Mouse (Mus musculus): ENCODE measurements around the gene Zbtb7a. TPM values are rescaled to one million over a fixed set of nuclear protein-coding genes. Genes with fewer than 3 reads are reported as not detected.

Zbtb7a gene
- polyA plus RNA-seq, 1 experiment from 2014 or later: 13.5 TPM

DNA sequence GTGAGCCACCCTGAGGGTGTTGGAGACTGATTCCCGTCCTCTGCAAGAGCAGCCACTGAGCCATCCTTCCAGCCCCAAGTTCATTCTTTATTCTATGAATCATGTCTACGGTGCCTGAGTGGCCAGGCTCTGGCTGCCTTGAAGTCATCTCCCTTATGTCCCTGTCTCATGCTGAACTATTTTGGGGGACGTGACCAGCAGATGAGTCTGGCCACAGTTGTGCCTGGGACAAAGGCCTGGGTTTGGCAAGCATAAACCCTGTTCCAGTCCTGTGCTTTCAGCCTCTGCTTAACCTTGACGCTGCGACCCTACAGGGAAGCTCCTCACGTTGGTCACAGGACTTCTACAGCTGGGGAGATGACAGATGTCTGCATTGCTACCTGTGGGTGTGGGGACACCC, 62.3 kb downstream of the Zbtb7a start:
- H3K9ac ChIP-seq: no peak overlapping the region

DNA sequence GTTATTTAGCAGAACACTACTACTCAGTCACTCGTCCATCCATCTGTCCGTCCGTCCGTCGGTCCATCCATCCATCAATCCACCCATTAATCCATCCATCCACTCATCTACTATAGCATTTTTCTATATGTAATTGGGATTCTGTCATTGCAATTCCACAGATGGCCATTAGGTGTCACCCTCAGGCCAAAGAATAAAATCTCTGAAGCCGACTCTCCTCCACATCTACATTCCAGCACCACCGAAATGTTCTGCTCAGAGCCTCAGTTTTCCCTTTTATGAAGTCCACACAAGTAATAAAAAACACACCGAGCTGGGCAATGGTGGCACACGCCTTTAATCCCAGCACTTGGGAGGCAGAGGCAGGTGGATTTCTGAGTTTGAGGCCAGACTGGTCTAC, 63.2 kb downstream of the Zbtb7a start:
- Histone ChIP-seq H3K27ac (no peak overlapping the region), H3K9me3 (no peaks in the 10 kb centered on the region), H3K9ac (no peak overlapping the region), H3K4me2 (no peak overlapping the region), H3K27me3 (peaks cover 60% of the 10 kb centered on the region), H3K4me1 (peaks cover 12% of the 10 kb centered on the region), H3K36me3 (replicated peaks) (no peaks in the 10 kb centered on the region), H3K4me3 (replicated peaks) (no peak overlapping the region)
- WGBS: 4% methylated on average over 9 of the region's 9 CpGs
- ATAC-seq (ENCODE audit: low FRiP score): no peak

More for the DNA sequence above, 62.3 kb downstream of the Zbtb7a start:
- 62% methylated on average over 6 of the region's 6 CpGs for WGBS
- Histone ChIP-seq H3K4me2 (no peak overlapping the region), H3K4me1 (peaks cover 18% of the 10 kb centered on the region), H3K9me3 (no peaks in the 10 kb centered on the region), H3K4me3 (replicated peaks) (no peak overlapping the region), H3K36me3 (replicated peaks) (no peaks in the 10 kb centered on the region), H3K27me3 (peaks cover 66% of the 10 kb centered on the region), H3K27ac (no peak overlapping the region)
- no peak for ATAC-seq (ENCODE audit: low FRiP score)

DNA sequence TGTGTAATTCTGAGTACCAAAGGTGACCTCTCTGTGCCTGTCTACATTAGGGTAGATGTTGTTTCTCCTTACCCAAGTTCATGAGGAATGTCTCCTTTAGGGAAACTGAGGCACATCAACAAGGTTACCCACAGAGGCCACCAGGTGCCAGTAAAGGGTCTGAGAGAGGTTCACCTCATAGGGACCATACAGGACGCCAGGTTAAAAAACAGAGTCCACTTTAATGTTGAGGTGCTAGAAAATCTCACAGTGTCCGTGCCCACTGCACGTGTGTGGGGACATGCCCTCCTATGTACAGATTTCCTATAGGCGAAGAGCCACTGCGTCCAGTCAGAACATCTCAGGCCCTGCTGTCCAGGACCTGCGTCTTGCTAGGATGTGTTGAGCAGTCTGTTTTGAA, 64.0 kb downstream of the Zbtb7a start:
- no peak overlapping the region for H3K9ac ChIP-seq
- H3K27ac ChIP-seq: no peak overlapping the region
- 82% methylated on average over 6 of the region's 6 CpGs for WGBS
- no peaks in the 10 kb centered on the region for H3K36me3 ChIP-seq (replicated peaks)
- H3K4me2 ChIP-seq: no peak overlapping the region
- H3K27me3 ChIP-seq: peaks cover 53% of the 10 kb centered on the region
- no peak for ATAC-seq (ENCODE audit: low FRiP score)
- H3K9me3 ChIP-seq: no peaks in the 10 kb centered on the region
- no peak overlapping the region for H3K4me3 ChIP-seq (replicated peaks)
- peaks cover 7% of the 10 kb centered on the region for H3K4me1 ChIP-seq

DNA sequence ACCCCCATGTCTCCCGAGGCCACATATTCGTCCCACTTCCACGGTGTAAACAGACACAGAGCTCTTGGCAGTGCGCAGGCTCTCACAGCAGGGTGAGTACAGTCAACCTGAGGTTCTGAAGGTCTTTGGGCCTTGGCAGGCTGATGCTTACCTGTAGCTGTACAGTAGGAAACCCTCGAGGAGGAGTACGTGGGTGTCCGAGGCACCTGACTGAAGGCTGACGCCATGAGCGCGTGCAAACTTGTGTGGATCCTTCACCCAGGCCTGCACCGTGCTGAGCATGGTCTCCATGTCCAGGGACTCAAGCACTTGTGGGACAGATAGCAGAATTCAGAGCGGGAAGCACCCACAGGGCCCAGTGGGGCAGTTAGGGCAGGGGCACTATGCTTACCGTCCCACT, 65.1 kb downstream of the Zbtb7a start:
- ATAC-seq (ENCODE audit: low FRiP score): no peak
- Histone ChIP-seq H3K27ac (no peak overlapping the region), H3K27me3 (peaks cover 41% of the 10 kb centered on the region), H3K4me1 (no peaks in the 10 kb centered on the region), H3K9ac (no peak overlapping the region), H3K4me2 (no peak overlapping the region), H3K36me3 (replicated peaks) (no peaks in the 10 kb centered on the region), H3K4me3 (replicated peaks) (no peak overlapping the region), H3K9me3 (no peaks in the 10 kb centered on the region)
- WGBS: 90% methylated on average over 13 of the region's 13 CpGs

DNA sequence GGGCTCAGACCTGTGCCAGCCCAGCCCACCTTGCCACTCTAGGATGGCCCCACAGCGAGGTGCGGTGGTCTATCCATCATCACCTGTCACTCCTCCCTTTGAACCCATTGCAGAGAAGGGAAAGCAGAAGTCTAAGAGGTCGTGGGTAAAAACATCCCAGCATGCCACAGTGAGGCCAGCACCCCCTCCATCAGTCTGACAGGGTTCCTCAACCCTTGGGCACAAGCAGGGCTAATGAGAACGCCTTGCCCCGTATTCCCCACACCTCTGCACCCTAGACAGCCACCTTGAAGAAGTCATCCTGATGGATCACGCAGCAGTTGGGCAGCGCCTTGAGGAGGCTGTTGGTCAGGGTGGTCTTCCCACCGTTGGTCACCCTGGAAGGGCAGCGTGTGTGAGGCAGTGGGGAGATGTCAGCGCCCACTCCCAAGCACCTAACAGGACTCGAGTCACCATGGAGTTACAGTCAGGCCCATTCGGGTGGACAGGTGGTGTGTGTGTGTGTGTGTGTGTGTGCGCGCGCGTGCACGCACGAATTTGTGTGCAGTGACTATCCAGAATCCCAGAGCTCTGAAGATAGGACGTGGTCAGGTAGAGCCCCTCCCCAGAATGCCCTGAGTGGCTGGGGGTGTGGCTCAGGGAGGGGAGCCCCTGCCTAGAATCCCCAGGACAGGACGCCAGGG, 65.7 kb downstream of the Zbtb7a start:
- Histone ChIP-seq H3K9me3 (no peaks in the 10 kb centered on the region), H3K27me3 (peaks cover 35% of the 10 kb centered on the region), H3K36me3 (replicated peaks) (no peaks in the 10 kb centered on the region), H3K9ac (no peak overlapping the region), H3K4me3 (replicated peaks) (no peak overlapping the region), H3K4me2 (no peak overlapping the region), H3K27ac (no peak overlapping the region), H3K4me1 (no peaks in the 10 kb centered on the region)
- 77% methylated on average over 20 of the region's 20 CpGs for WGBS
- no peak for ATAC-seq (ENCODE audit: low FRiP score)

DNA sequence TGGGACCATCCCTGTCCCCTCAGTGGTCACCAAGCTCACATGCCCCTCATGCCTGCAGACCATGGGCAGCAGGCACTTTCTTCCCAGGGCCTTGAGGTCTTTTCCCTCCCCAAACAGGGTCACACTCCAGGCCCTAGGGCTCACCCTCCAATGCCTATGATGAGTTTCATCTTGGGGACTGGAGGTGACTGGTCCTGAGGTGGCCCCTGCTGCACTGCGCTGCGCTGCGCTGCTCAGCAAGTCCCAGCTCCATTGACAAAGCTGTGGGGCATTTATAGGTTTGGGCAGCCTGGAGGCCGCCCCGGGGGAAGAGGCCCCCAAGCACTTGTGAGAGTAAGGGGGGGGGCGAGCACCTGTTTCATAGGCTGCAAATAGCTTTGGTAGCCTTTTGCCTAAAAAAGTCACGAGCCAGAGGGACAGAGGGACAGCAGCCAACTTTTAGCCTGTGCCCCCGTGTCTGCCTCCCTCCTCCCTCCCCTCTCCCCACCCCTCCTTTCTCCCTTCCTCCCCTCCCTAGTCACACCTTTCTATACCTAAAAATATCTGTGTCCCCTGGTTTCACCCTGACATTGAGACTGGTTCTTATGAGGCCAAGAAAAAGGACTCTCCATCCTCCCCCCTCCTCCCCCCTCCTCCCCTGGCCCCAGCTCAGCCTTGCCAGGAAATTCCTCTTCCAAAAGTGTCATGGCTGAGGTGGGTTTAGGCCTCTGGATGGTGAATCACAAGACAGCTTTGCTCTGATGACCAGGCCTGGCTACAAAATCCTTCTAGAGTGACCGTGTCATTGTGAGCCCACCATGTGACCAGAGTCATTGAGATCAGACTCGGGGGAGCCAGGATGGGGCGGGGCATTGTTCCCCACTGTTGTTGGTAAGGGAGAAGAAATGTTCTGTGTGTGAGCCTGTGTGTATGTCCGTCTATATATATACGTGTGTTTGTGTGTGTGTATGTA, 67.1 kb downstream of the Zbtb7a start, which contains the start of gene Nmrk2:
Gene Nmrk2 (minus strand): TSS at position 245 of the 952 bp plus-strand sequence.
- Histone ChIP-seq H3K4me3 (replicated peaks) (no peak within 1 kb of the TSS), H3K27ac (no peak within 1 kb of the TSS), H3K4me1 (no peaks in the 10 kb centered on the region), H3K4me2 (no peak within 1 kb of the TSS), H3K27me3 (peaks cover 22% of the 10 kb centered on the region), H3K36me3 (replicated peaks) (peaks cover 6% of the 10 kb centered on the region), H3K9ac (no peak within 1 kb of the TSS), H3K9me3 (no peaks in the 10 kb centered on the region)
- 62% methylated on average over 13 of the region's 13 CpGs for WGBS
- no peak for ATAC-seq (ENCODE audit: low FRiP score)

Small RNA genes lying within 50 kb of the gene (microRNA-seq; reads per million reads assigned to microRNA genes)
- not detected for gene Mir5615-1
- gene Mir5615-2: not detected

Other genes with a start within 250 kb of the Zbtb7a start
- 311 and 314 TPM in 2 replicates for gene Timm13, start 234.3 kb upstream of the Zbtb7a start, polyA plus RNA-seq (2016; fragmentation: Nextera tagmentation; extraction: Ambion mirVana)
- gene Lmnb2, start 217.0 kb upstream of the Zbtb7a start, polyA plus RNA-seq (2016; fragmentation: Nextera tagmentation; extraction: Ambion mirVana): 67.7 and 73.8 TPM in 2 replicates
- 8.2 and 9.8 TPM in 2 replicates for gene Gadd45b, start 205.1 kb upstream of the Zbtb7a start, polyA plus RNA-seq (2016; fragmentation: Nextera tagmentation; extraction: Ambion mirVana)
- 9.8 and 11.0 TPM in 2 replicates for gene Gng7, start 120.3 kb upstream of the Zbtb7a start, polyA plus RNA-seq (2016; fragmentation: Nextera tagmentation; extraction: Ambion mirVana)
- 8.7 and 11.6 TPM in 2 replicates for gene Diras1, start 109.6 kb upstream of the Zbtb7a start, polyA plus RNA-seq (2016; fragmentation: Nextera tagmentation; extraction: Ambion mirVana)
- gene Slc39a3, start 97.8 kb upstream of the Zbtb7a start, polyA plus RNA-seq (2016; fragmentation: Nextera tagmentation; extraction: Ambion mirVana): 29.2 and 32.8 TPM in 2 replicates
- 262 and 280 TPM in 2 replicates for gene Sgta, start 75.0 kb upstream of the Zbtb7a start, polyA plus RNA-seq (2016; fragmentation: Nextera tagmentation; extraction: Ambion mirVana)
- 65.0 and 69.2 TPM in 2 replicates for gene Thop1, start 65.2 kb upstream of the Zbtb7a start, polyA plus RNA-seq (2016; fragmentation: Nextera tagmentation; extraction: Ambion mirVana)
- 0.46 and 0.69 TPM in 2 replicates for gene Creb3l3, start 36.3 kb upstream of the Zbtb7a start, polyA plus RNA-seq (2016; fragmentation: Nextera tagmentation; extraction: Ambion mirVana)
- gene Map2k2, start 29.3 kb upstream of the Zbtb7a start, polyA plus RNA-seq (2016; fragmentation: Nextera tagmentation; extraction: Ambion mirVana): 208 and 210 TPM in 2 replicates
- gene Pias4, start 32.7 kb downstream of the Zbtb7a start, polyA plus RNA-seq (2016; fragmentation: Nextera tagmentation; extraction: Ambion mirVana): 51.6 and 52.9 TPM in 2 replicates
- 518 and 540 TPM in 2 replicates for gene Eef2, start 41.4 kb downstream of the Zbtb7a start, polyA plus RNA-seq (2016; fragmentation: Nextera tagmentation; extraction: Ambion mirVana)
- 62.8 and 67.4 TPM in 2 replicates for gene Dapk3, start 47.8 kb downstream of the Zbtb7a start, polyA plus RNA-seq (2016; fragmentation: Nextera tagmentation; extraction: Ambion mirVana)
- not detected in 2 replicates for gene 4930442H23Rik, start 48.6 kb downstream of the Zbtb7a start, polyA plus RNA-seq (2016; fragmentation: Nextera tagmentation; extraction: Ambion mirVana)
- not detected in 2 replicates for gene Nmrk2, start 66.8 kb downstream of the Zbtb7a start, polyA plus RNA-seq (2016; fragmentation: Nextera tagmentation; extraction: Ambion mirVana)
- gene Atcay, start 95.6 kb downstream of the Zbtb7a start, polyA plus RNA-seq (2016; fragmentation: Nextera tagmentation; extraction: Ambion mirVana): 31.8 and 33.9 TPM in 2 replicates
- 9.0 and 10.0 TPM in 2 replicates for gene Zfr2, start 97.9 kb downstream of the Zbtb7a start, polyA plus RNA-seq (2016; fragmentation: Nextera tagmentation; extraction: Ambion mirVana)
- 4.1 and 5.7 TPM in 2 replicates for gene Matk, start 117.7 kb downstream of the Zbtb7a start, polyA plus RNA-seq (2016; fragmentation: Nextera tagmentation; extraction: Ambion mirVana)
- 136 and 138 TPM in 2 replicates for gene Mrpl54, start 131.7 kb downstream of the Zbtb7a start, polyA plus RNA-seq (2016; fragmentation: Nextera tagmentation; extraction: Ambion mirVana)
- 31.1 and 33.3 TPM in 2 replicates for gene Apba3, start 131.7 kb downstream of the Zbtb7a start, polyA plus RNA-seq (2016; fragmentation: Nextera tagmentation; extraction: Ambion mirVana)
- 9.7 and 11.4 TPM in 2 replicates for gene Tjp3, start 156.4 kb downstream of the Zbtb7a start, polyA plus RNA-seq (2016; fragmentation: Nextera tagmentation; extraction: Ambion mirVana)
- 84.1 and 98.7 TPM in 2 replicates for gene Pip5k1c, start 157.7 kb downstream of the Zbtb7a start, polyA plus RNA-seq (2016; fragmentation: Nextera tagmentation; extraction: Ambion mirVana)
- gene Cactin, start 185.9 kb downstream of the Zbtb7a start, polyA plus RNA-seq (2016; fragmentation: Nextera tagmentation; extraction: Ambion mirVana): 60.8 and 61.8 TPM in 2 replicates
- 2.1 and 2.9 TPM in 2 replicates for gene Tbxa2r, start 193.5 kb downstream of the Zbtb7a start, polyA plus RNA-seq (2016; fragmentation: Nextera tagmentation; extraction: Ambion mirVana)
- 0.08 TPM in 1 of 2 replicates, not detected in the other for gene Gipc3, start 208.0 kb downstream of the Zbtb7a start, polyA plus RNA-seq (2016; fragmentation: Nextera tagmentation; extraction: Ambion mirVana)
- gene Hmg20b, start 215.3 kb downstream of the Zbtb7a start, polyA plus RNA-seq (2016; fragmentation: Nextera tagmentation; extraction: Ambion mirVana): 92.6 and 97.1 TPM in 2 replicates
- 8.2 and 8.4 TPM in 2 replicates for gene Mfsd12, start 222.3 kb downstream of the Zbtb7a start, polyA plus RNA-seq (2016; fragmentation: Nextera tagmentation; extraction: Ambion mirVana)
- 0.36 and 1.2 TPM in 2 replicates for gene 4930404N11Rik, start 230.6 kb downstream of the Zbtb7a start, polyA plus RNA-seq (2016; fragmentation: Nextera tagmentation; extraction: Ambion mirVana)
- 145 and 148 TPM in 2 replicates for gene Fzr1, start 243.3 kb downstream of the Zbtb7a start, polyA plus RNA-seq (2016; fragmentation: Nextera tagmentation; extraction: Ambion mirVana)
- gene Dohh, start 249.2 kb downstream of the Zbtb7a start, polyA plus RNA-seq (2016; fragmentation: Nextera tagmentation; extraction: Ambion mirVana): 68.1 and 68.5 TPM in 2 replicates
- 4.2 and 4.6 TPM in 2 replicates for gene Gm48551, start 249.2 kb downstream of the Zbtb7a start, polyA plus RNA-seq (2016; fragmentation: Nextera tagmentation; extraction: Ambion mirVana)

Data from forebrain, embryonic 12.5 days (tissue).